Mouse (Mus musculus) kidney, adult 10 weeks (tissue): Measurements from ENCODE around the gene Msh5. TPM values are rescaled to one million over a fixed set of nuclear protein-coding genes. Genes with fewer than 3 reads are reported as not detected.

ENCODE experiments used
- polyA plus RNA-seq: library from polyadenylated mRNA; stranded (reverse); fragments of 350-450 nt; fragmentation: Illumina TruSeq; extraction: RNeasy Lipid Tissue Mini Kit (QIAGEN cat#74804); gene quantifications from one replicate; pipeline ENCODE4 v1.2.3, GENCODE M21; 2014; ENCODE audit warnings: low read depth, low replicate concordance

Msh5 gene
- polyA plus RNA-seq, 1 experiment from 2014 or later = 1.1 TPM

Other genes starting within 250 kb of the Msh5 start
- gene Cyp21a1, start 242.2 kb downstream of the Msh5 start, polyA plus RNA-seq = not detected
- 2.6 TPM for gene Stk19, start 209.8 kb downstream of the Msh5 start, polyA plus RNA-seq
- 3.0 TPM for gene Dxo, start 209.7 kb downstream of the Msh5 start, polyA plus RNA-seq
- gene Skiv2l, start 196.5 kb downstream of the Msh5 start, polyA plus RNA-seq = 2.3 TPM
- gene Nelfe, start 196.4 kb downstream of the Msh5 start, polyA plus RNA-seq = 1.4 TPM
- 38.0 TPM for gene Cfb, start 184.2 kb downstream of the Msh5 start, polyA plus RNA-seq
- 1.5 TPM for gene Zbtb12, start 167.3 kb downstream of the Msh5 start, polyA plus RNA-seq
- 16.3 TPM for gene Gm20547, start 164.7 kb downstream of the Msh5 start, polyA plus RNA-seq
- gene C2, start 148.5 kb downstream of the Msh5 start, polyA plus RNA-seq = 7.3 TPM
- gene Ehmt2, start 148.3 kb downstream of the Msh5 start, polyA plus RNA-seq = 7.7 TPM
- gene Slc44a4, start 132.3 kb downstream of the Msh5 start, polyA plus RNA-seq = 8.2 TPM
- gene Neu1, start 115.5 kb downstream of the Msh5 start, polyA plus RNA-seq = 25.6 TPM
- 17.9 TPM for gene Hspa1b, start 87.5 kb downstream of the Msh5 start, polyA plus RNA-seq
- not detected for gene Gm20481, start 76.8 kb downstream of the Msh5 start, polyA plus RNA-seq
- gene Hspa1a, start 74.6 kb downstream of the Msh5 start, polyA plus RNA-seq = 8.4 TPM
- gene Hspa1l, start 74.0 kb downstream of the Msh5 start, polyA plus RNA-seq = not detected
- 12.6 TPM for gene Lsm2, start 64.9 kb downstream of the Msh5 start, polyA plus RNA-seq
- 5.7 TPM for gene Vars, start 45.8 kb downstream of the Msh5 start, polyA plus RNA-seq
- gene Vwa7, start 30.2 kb downstream of the Msh5 start, polyA plus RNA-seq = not detected
- not detected for gene Sapcd1, start 18.7 kb downstream of the Msh5 start, polyA plus RNA-seq
- gene Clic1, start 3.2 kb upstream of the Msh5 start, polyA plus RNA-seq = 25.4 TPM
- 0.97 TPM for gene Ddah2, start 12.3 kb upstream of the Msh5 start, polyA plus RNA-seq
- gene Ly6g6c, start 18.6 kb upstream of the Msh5 start, polyA plus RNA-seq = not detected
- gene Mpig6b, start 19.4 kb upstream of the Msh5 start, polyA plus RNA-seq = 1.1 TPM
- not detected for gene Ly6g6e, start 30.2 kb upstream of the Msh5 start, polyA plus RNA-seq
- gene Ly6g6d, start 31.3 kb upstream of the Msh5 start, polyA plus RNA-seq = not detected
- gene Ly6g6f, start 38.9 kb upstream of the Msh5 start, polyA plus RNA-seq = not detected
- gene Abhd16a, start 42.5 kb upstream of the Msh5 start, polyA plus RNA-seq = 7.6 TPM
- gene Ly6g5c, start 61.5 kb upstream of the Msh5 start, polyA plus RNA-seq = not detected
- not detected for gene Ly6g5b, start 68.7 kb upstream of the Msh5 start, polyA plus RNA-seq
- 0.85 TPM for gene Gpank1, start 74.7 kb upstream of the Msh5 start, polyA plus RNA-seq
- gene Csnk2b, start 75.3 kb upstream of the Msh5 start, polyA plus RNA-seq = 187 TPM
- 0.53 TPM for gene D17H6S53E, start 79.6 kb upstream of the Msh5 start, polyA plus RNA-seq
- 4.8 TPM for gene Apom, start 85.3 kb upstream of the Msh5 start, polyA plus RNA-seq
- gene Bag6, start 88.4 kb upstream of the Msh5 start, polyA plus RNA-seq = 3.9 TPM
- 2.1 TPM for gene Prrc2a, start 118.2 kb upstream of the Msh5 start, polyA plus RNA-seq
- gene Aif1, start 129.3 kb upstream of the Msh5 start, polyA plus RNA-seq = 2.3 TPM
- not detected for gene Lst1, start 141.7 kb upstream of the Msh5 start, polyA plus RNA-seq
- not detected for gene Ltb, start 147.7 kb upstream of the Msh5 start, polyA plus RNA-seq
- gene Tnf, start 155.3 kb upstream of the Msh5 start, polyA plus RNA-seq = not detected
- not detected for gene Lta, start 158.6 kb upstream of the Msh5 start, polyA plus RNA-seq
- gene Gm16181, start 174.1 kb upstream of the Msh5 start, polyA plus RNA-seq = not detected
- 5.2 TPM for gene Atp6v1g2, start 186.9 kb upstream of the Msh5 start, polyA plus RNA-seq
- not detected for gene Nfkbil1, start 189.0 kb upstream of the Msh5 start, polyA plus RNA-seq
- gene Ddx39b, start 195.0 kb upstream of the Msh5 start, polyA plus RNA-seq = 4.9 TPM
- gene H2-D1, start 216.0 kb upstream of the Msh5 start, polyA plus RNA-seq = 26.4 TPM